Mouse (Mus musculus) adrenal gland (tissue): ENCODE results near the gene Tmem45a2.
"Not testable (repeated sequence)": the region's sequence is repeated elsewhere in the genome, so short reads cannot be mapped to it uniquely, and the experiment has no call there.

ENCODE experiments used
- intact Hi-C: fragments of 180-260 bp; cut with DNase I; formaldehyde crosslinking; loops from one replicate; pipeline ENCODE4 v1.15.1; 2025
- long read RNA-seq, 2 experiments: library from polyadenylated mRNA; unstranded; transcript quantifications; one replicate each; pipeline ENCODE4 v2.0.0; 2020; ENCODE audit warnings: borderline replicate concordance in 1 of 2; ENCODE audit not compliant: insufficient replicate concordance in 1 of 2

Tmem45a2 gene
- long read RNA-seq, experiment 1, result 0 reads
- long read RNA-seq, experiment 2, result 0 reads

GRCm38 (mm10) chr16:57071132-57071639 is at the start of gene Tmem45a2:
TSS of gene Tmem45a2 (minus strand) at chr16:57071372.
- intact Hi-C loops, result no loop called here

- intact Hi-C loops, result no loop called here
Measured at GRCm38 (mm10) chr16:57117562-57117961, 46.4 kb upstream of the Tmem45a2 start.

GRCm38 (mm10) chr16:57116066-57116465 is 44.9 kb upstream of the Tmem45a2 start:
- intact Hi-C loops, result no loop called here

DNA sequence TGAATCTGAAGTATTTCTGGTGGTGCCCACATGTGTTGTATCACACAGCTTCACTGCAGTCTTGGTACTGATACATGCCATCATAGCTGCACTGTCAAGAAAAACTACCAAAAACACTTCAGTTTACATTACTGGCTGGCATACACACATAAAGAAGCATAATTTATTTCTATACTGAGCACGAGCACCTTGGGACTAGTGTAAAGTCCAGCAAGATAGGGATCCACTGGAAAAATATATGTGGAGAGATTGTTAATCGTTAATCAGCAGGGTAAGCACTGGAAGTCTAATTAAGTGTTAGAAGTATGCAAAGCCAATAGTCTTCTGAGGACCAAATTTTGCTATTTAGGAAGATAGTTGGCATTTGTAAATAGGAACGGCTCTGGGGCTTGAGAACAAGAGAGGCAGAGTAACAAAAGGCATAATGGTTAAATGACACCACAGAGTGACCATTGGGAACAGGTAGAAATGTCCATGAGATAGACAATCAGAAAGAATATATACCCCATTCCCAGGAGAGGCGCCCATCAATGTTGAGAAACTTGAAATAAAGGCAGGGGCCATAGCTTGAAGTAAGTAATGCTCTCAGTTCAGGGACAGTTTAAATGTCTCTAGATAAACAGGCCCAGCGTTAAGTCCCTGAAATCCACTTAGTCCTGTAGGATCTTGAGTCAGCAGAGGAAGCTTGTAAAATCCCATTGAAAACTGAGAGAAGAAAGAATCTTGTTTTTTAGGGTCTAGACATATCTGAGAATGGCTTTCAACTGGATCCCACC is 35.2 kb upstream of the Tmem45a2 start:
- intact Hi-C loops, result no loop called here

GRCm38 (mm10) chr16:57101174-57101573 is 30.0 kb upstream of the Tmem45a2 start:
- intact Hi-C loops, result no loop called here

- intact Hi-C loops, result no loop called here
Measured at GRCm38 (mm10) chr16:57099572-57100237, 28.5 kb upstream of the Tmem45a2 start.

- intact Hi-C loops, result no loop called here
Measured at GRCm38 (mm10) chr16:57098468-57099144, 27.4 kb upstream of the Tmem45a2 start.

GRCm38 (mm10) chr16:57092911-57093605 is 21.9 kb upstream of the Tmem45a2 start:
- intact Hi-C loops, result loop anchor here (2.0 kb wide), 2 partner anchors 172 to 322 kb away; no protein-coding TSS in a partner anchor

- intact Hi-C loops, result loop anchor here (2.0 kb wide), 2 partner anchors 172 to 322 kb away; no protein-coding TSS in a partner anchor
Measured at GRCm38 (mm10) chr16:57092460-57092859, 21.3 kb upstream of the Tmem45a2 start.

- intact Hi-C loops, result no loop called here
Measured at GRCm38 (mm10) chr16:57079577-57079976, 8.4 kb upstream of the Tmem45a2 start.

DNA sequence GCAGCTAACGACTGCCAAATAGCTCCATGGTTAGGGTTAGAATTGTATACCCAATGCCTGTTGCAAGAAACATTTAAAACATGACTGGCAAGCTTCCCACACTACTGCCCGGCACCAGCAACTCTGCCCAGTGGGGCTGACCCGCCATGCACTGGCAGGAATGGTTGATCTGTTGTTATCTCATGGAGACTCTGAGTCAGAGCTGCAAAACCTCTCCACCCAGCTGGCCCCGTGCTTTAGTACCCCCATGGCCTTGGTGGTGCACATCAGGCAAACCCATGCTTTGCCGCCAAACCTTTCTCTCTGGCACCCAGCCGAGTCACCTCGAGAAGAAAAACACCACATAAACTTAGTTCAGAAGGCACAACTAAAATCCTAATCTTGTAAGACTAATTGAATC is 4.8 kb upstream of the Tmem45a2 start:
- intact Hi-C loops, result no loop called here

DNA sequence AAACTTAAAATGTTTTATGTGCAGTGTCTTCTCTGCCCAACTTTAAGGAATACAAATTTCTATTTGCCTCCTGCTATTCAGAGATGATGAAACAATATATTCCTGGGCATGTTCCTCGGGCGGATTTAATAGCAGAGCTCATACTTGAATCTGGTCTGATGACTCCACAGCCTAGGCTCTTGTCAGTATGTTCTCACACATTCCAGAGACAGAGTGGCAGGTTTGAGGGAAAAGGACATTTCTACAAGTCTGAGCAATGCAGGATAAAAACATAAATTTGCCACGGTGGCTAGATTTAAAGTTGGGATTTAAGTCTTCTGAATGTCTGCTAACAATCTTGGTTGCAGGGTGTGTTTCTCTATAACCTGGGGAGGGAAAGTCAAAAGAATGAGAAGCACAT is 9.1 kb downstream of the Tmem45a2 start:
- intact Hi-C loops, result no loop called here

GRCm38 (mm10) chr16:57056995-57057394 is 14.2 kb downstream of the Tmem45a2 start:
- intact Hi-C loops, result no loop called here

DNA sequence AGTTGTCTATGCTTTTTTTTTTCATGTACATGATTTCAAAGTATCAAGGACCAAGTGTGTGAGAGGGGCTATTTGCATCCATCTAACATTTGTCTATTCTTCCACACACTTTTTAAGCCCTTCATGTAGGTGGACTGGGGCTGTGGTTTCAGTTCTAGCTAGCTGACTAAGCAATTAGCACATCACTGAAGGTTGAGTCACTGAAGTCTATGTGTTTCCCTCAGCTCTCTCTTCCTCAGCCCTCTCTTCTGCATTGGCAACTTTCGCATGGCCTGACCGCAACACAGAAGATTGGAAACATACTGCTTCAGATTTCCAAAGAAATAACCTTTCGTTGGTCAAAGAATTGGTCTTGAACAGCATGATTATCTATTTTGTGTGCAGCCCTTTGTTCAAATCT is 21.2 kb downstream of the Tmem45a2 start:
- intact Hi-C loops, result no loop called here

GRCm38 (mm10) chr16:57038600-57038999 is 32.6 kb downstream of the Tmem45a2 start:
- intact Hi-C loops, result no loop called here

DNA sequence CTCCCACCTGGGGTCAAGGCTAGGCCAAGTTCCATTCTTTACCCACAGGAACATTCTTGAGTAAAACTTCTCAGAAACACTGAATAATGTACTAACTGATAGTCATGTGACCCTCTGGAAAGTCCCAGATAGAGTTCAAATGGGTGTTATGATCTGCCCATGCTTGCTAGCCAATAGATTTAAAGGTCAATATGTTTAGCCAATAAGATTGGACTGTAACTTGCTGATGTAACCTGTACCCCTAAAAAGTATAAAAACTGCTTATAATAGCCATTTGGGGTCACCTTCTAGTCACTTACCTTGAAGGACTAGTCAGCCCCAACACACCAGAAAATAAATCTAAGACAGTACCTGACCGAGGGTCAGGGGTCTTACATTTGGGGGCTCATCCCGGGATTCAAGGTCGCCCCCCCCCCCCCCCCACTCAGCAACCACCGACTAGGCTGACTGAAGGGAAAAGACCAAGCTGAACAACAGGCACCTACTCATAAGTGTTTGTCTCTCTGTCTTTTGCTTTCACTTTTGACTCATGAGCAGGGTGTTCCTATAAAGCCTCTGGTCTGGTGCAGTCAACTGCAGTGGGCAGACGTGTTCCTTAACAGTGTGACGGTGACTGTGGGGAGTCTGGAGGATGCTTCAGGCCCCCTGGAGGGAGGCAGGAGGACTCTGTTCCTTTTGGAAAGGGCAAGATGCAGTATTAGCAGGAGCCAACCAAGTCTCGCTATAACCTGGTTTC is 40.9 kb downstream of the Tmem45a2 start:
- intact Hi-C loops, result no loop called here

DNA sequence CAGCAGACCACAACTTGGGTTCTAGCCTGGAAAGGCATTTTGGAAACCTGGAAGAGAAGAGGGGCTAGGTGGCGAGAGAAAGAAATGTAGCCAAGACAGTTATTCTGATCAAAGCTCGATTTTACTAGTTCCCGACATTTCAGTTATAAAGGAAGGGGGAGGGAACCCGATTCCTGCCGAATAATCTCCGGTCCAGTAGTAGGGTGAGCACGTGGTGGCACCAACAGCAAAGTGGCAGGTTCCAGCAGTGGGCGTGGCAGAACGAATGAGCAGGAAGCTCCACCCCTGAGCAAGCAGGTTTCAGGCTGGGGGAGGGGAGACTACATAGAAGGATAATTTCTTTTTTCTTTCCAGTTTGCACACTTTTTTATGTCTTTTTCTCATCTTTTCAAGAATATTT is 72.9 kb downstream of the Tmem45a2 start:
- intact Hi-C loops, result not testable (repeated sequence)
